Mouse (Mus musculus) E14TG2a.4 (cell line): Measurements from ENCODE around the gene Zkscan14.

ENCODE experiments used
- H3K27me3 ChIP-seq: 2 replicates; pipeline ENCODE4 v1.6.1; 2014; ENCODE audit warnings: low read length, control low read depth; ENCODE audit not compliant: insufficient read depth
- H3K36me3 ChIP-seq: 2 replicates; pipeline ENCODE4 v1.6.1; 2014; ENCODE audit warnings: low read length, control low read depth; ENCODE audit not compliant: insufficient read depth
- H3K4me1 ChIP-seq: replicated peaks from 2 replicates; pipeline ENCODE4 v1.6.1; 2014; ENCODE audit warnings: low read depth, low read length, control low read depth
- H3K4me3 ChIP-seq: replicated peaks from 2 replicates; pipeline ENCODE4 v1.5.1; 2014; ENCODE audit warnings: mild to moderate bottlenecking, low read length
- H3K9me3 ChIP-seq: 2 replicates; pipeline ENCODE4 v1.6.1; 2014; ENCODE audit warnings: low read length, control low read depth
- CTCF ChIP-seq: conservative IDR thresholded peaks from 2 replicates; pipeline ENCODE4 v1.5.1; 2014; ENCODE audit warnings: low read length
- NANOG ChIP-seq: IDR thresholded peaks from 2 replicates; pipeline ENCODE4 v1.6.1; 2014; ENCODE audit warnings: borderline replicate concordance, low read length, mixed read lengths
- POU5F1 ChIP-seq: IDR thresholded peaks from 2 replicates; pipeline ENCODE4 v1.6.1; 2014; ENCODE audit warnings: low read length, borderline replicate concordance

Gene Zkscan14

GRCm38 (mm10) chr5:145223395-145223794, 21.7 kb upstream of the Zkscan14 start:
- H3K4me3 ChIP-seq, result peak overlapping the region; percentile 35
- TF ChIP-seq CTCF (no peak), NANOG (no peak), POU5F1 (no peak)
- peaks cover 52% of the 10 kb centered on the region for H3K4me1 ChIP-seq
- no peaks in the 10 kb centered on the region for H3K27me3 ChIP-seq
- no peaks in the 10 kb centered on the region for H3K9me3 ChIP-seq
- peaks cover 31% of the 10 kb centered on the region for H3K36me3 ChIP-seq

DNA sequence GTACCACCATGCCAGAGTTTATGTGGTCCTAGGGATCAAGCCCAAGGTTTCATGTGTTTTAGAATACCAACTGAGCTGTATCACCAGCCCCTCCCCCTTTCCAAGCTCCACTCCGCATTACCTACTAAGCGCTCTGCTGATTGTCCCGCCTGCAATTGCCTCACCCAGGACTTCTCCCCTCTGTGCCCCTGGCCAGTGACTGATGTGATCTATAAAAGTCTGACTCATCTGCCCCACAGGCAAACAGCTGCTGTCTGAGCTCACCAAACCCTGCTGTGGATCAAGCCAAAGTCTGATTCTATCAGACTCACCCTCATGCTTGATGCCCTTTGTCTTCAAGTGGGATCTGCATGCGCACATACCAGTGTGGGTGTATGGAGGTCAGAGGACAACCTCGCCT, 21.2 kb upstream of the Zkscan14 start:
- TF ChIP-seq POU5F1 (no peak), CTCF (no peak), NANOG (no peak)
- H3K4me1 ChIP-seq, result peaks cover 58% of the 10 kb centered on the region
- no peaks in the 10 kb centered on the region for H3K27me3 ChIP-seq
- peaks cover 34% of the 10 kb centered on the region for H3K36me3 ChIP-seq
- H3K4me3 ChIP-seq, result peak overlapping the region; percentile 35
- H3K9me3 ChIP-seq, result no peaks in the 10 kb centered on the region

GRCm38 (mm10) chr5:145219981-145220380, 18.3 kb upstream of the Zkscan14 start:
- Histone ChIP-seq H3K36me3 (peaks cover 43% of the 10 kb centered on the region), H3K9me3 (no peaks in the 10 kb centered on the region), H3K4me3 (0 out of 2 replicates have a peak overlapping the region, but pooled peaks have one; percentile 14), H3K4me1 (peaks cover 81% of the 10 kb centered on the region), H3K27me3 (no peaks in the 10 kb centered on the region)
- TF ChIP-seq NANOG (no peak), POU5F1 (no peak), CTCF (no peak)

DNA sequence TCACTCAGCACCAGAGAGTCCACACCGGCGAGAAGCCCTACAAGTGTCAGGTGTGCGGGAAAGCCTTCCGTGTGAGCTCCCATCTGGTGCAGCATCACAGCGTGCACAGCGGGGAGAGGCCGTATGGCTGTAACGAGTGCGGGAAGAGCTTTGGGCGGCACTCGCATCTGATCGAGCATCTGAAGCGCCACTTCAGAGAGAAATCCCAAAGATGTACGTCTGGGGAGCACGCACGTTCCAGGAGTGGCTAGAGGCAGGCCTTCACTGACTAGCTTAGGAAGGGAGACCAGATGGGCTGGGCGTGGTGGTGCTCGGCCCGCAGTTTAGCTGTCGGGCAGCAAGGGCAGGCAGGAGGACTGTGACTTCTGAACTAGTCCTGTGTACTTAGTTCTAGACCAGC, 17.0 kb upstream of the Zkscan14 start:
- H3K9me3 ChIP-seq, result no peaks in the 10 kb centered on the region
- H3K4me1 ChIP-seq, result peaks cover 91% of the 10 kb centered on the region
- peak overlapping the region; percentile 72 for H3K4me3 ChIP-seq
- peaks cover 45% of the 10 kb centered on the region for H3K36me3 ChIP-seq
- TF ChIP-seq NANOG (no peak), POU5F1 (no peak), CTCF (no peak)
- no peaks in the 10 kb centered on the region for H3K27me3 ChIP-seq

- no peaks in the 10 kb centered on the region for H3K27me3 ChIP-seq
- TF ChIP-seq POU5F1, result no peak
- no peak for TF ChIP-seq CTCF
- TF ChIP-seq NANOG, result no peak
- H3K4me1 ChIP-seq, result peaks cover 86% of the 10 kb centered on the region
- H3K9me3 ChIP-seq, result no peaks in the 10 kb centered on the region
- H3K4me3 ChIP-seq, result peak overlapping the region; percentile 72
- H3K36me3 ChIP-seq, result peaks cover 50% of the 10 kb centered on the region
Observed at GRCm38 (mm10) chr5:145218206-145218605, 16.5 kb upstream of the Zkscan14 start.

GRCm38 (mm10) chr5:145217746-145218145, 16.1 kb upstream of the Zkscan14 start:
- H3K36me3 ChIP-seq, result peaks cover 54% of the 10 kb centered on the region
- TF ChIP-seq NANOG, result no peak
- TF ChIP-seq CTCF, result no peak
- no peak for TF ChIP-seq POU5F1
- no peaks in the 10 kb centered on the region for H3K9me3 ChIP-seq
- H3K27me3 ChIP-seq, result no peaks in the 10 kb centered on the region
- peaks cover 82% of the 10 kb centered on the region for H3K4me1 ChIP-seq
- H3K4me3 ChIP-seq, result peak overlapping the region; percentile 72

DNA sequence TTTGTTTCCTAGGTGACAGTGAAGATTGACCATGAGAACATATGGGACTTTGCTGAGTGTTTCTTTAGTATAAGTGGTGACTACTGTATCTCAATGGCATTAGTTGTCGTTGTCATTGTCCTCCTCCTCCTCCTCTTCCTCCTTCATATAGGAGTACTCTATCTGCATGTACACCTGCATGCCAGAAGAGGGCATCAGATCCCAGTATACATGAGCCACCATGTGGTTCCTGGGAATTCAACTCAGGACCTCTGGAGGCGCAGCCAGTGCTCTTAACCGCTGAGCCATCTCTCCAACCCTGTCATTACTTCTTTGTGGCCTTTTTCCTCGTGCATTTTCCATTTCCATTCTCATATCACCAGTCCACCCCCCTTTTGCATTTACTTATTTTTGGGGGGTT, 13.0 kb upstream of the Zkscan14 start:
- TF ChIP-seq CTCF (peak; percentile 55), POU5F1 (no peak), NANOG (no peak)
- H3K9me3 ChIP-seq, result no peaks in the 10 kb centered on the region
- H3K4me3 ChIP-seq, result peak overlapping the region; percentile 41
- peaks cover 67% of the 10 kb centered on the region for H3K4me1 ChIP-seq
- peaks cover 60% of the 10 kb centered on the region for H3K36me3 ChIP-seq
- no peaks in the 10 kb centered on the region for H3K27me3 ChIP-seq

- H3K9me3 ChIP-seq, result no peaks in the 10 kb centered on the region
- no peak overlapping the region for H3K4me3 ChIP-seq
- TF ChIP-seq POU5F1, result no peak
- no peak for TF ChIP-seq NANOG
- TF ChIP-seq CTCF, result peak; percentile 45
Observed at GRCm38 (mm10) chr5:145213505-145213904, 11.8 kb upstream of the Zkscan14 start.

GRCm38 (mm10) chr5:145212216-145212615, 10.5 kb upstream of the Zkscan14 start:
- H3K4me3 ChIP-seq, result no peak overlapping the region
- H3K36me3 ChIP-seq, result peaks cover 58% of the 10 kb centered on the region
- H3K27me3 ChIP-seq, result no peaks in the 10 kb centered on the region
- TF ChIP-seq NANOG (no peak), CTCF (no peak)
- no peaks in the 10 kb centered on the region for H3K9me3 ChIP-seq
- H3K4me1 ChIP-seq, result peaks cover 60% of the 10 kb centered on the region

More at GRCm38 (mm10) chr5:145213505-145213904, 11.8 kb upstream of the Zkscan14 start:
- peaks cover 55% of the 10 kb centered on the region for H3K36me3 ChIP-seq
- H3K4me1 ChIP-seq, result peaks cover 63% of the 10 kb centered on the region
- no peaks in the 10 kb centered on the region for H3K27me3 ChIP-seq
